Mouse (Mus musculus): ENCODE measurements around the gene Btk. TPM values are rescaled to one million over a fixed set of nuclear protein-coding genes. Genes with fewer than 3 reads are reported as not detected.

Gene Btk
- total RNA-seq (2023) = 10 to 100 TPM; 71.8 to 73.6 TPM

DNA sequence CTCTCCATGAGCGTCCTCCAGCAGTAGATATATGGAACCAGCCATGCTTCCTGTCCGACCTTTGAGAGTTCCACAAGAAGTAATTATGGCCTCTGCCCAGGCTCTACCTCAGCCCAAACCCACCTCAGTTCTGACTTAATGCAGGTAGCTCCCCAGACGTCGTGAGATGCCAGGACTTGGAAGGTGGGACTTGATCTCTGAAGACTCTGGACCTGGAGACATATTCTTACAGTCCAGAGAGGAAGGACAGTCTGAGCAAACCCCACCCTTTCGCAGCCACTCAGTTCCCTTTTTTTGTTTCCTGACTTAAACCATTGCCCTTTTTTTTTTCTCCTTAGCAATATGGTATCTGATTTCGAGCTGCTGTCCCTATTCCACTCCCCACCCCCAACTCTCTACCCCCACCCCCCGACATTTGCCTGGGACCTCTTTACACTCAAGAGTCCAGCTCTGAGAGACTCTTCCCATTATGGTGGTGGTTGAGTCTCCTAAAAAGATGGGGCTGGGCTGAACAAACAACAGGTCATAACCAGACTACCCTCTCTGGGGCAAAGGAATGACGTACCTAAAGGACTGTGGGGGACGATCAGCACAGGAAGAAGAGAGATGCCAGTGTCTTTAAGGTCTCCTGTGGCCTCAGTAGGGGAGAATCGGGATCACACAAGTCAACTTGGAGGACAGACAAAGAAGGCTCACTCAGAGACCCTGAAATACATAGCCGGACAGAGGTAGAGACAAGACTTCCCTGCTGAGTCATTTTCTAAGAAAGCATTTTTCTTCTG is at the start of gene Btk:
TSS of gene Btk (minus strand) at position 683 of the 782 bp plus-strand sequence.

DNA sequence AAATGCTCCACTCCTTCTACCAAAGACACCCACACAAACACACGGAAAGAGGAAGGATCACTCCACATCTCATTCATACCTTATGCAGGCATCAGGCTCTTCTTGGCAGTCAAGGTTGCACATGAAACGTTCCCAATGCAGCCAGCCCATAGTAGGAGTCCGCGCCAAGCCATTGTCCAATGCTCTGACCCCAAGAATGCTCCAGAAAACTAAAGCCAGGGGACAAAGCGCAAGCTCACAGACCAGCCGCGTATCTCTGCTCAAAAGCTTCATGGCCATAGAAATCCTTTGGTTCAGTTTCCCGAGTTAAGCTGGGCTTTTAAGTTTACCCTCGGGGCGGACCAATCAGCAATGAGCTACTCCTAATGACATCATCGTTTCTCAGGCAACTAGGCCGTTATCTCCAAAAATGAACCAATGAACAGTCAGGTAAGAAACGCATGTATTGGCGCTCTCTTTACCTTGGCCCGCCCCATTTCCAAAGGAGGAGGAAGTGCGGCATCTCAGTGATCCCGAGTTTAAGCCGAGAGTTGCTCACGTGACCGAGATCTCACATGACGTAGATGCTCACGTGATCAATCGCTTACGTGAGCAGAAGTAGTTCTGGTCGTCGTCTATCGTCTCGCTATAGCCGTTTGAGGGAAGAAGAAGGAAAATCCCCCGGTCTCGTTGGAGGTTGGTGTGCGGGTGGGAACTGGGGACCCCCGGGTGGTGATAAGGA is 17.4 kb upstream of the Btk start, which contains the start of the genes Gla and Hnrnph2:
TSS of gene Gla (minus strand) at position 467 of the 721 bp plus-strand sequence.
TSS of gene Hnrnph2 (plus strand) at position 521 of the 721 bp plus-strand sequence.

GRCm38 (mm10) chrX:134585103-134586002 is 2.0 kb upstream of the Btk start, which contains the start of gene Rpl36a:
Gene Rpl36a, plus strand, starts transcription at chrX:134585654.

GRCm38 (mm10) chrX:134541145-134541954 is 42.0 kb downstream of the Btk start, which contains the start of gene Timm8a1:
Gene Timm8a1, minus strand, starts transcription at chrX:134541865.

Other genes with a start within 250 kb of the Btk start
- under 1 TPM; 0.20 to 0.40 TPM for gene Drp2, start 179.0 kb downstream of the Btk start, total RNA-seq (2023)
- gene Taf7l, start 107.1 kb downstream of the Btk start, total RNA-seq (2023) = not detected
- 10 to 100 TPM in 1 of 2 experiments, 1 to 10 TPM in 1; 8.0 to 11.3 TPM for gene Timm8a1, start 41.7 kb downstream of the Btk start, total RNA-seq (2023)
- 100 to 1,000 TPM; 148 to 167 TPM for gene Rpl36a, start 2.1 kb upstream of the Btk start, total RNA-seq (2023)
- gene Gla, start 17.6 kb upstream of the Btk start, total RNA-seq (2023) = 10 to 100 TPM; 44.4 to 59.6 TPM
- gene Hnrnph2, start 17.6 kb upstream of the Btk start, total RNA-seq (2023) = 10 to 100 TPM; 80.4 to 96.9 TPM
- gene Armcx4, start 102.9 kb upstream of the Btk start, total RNA-seq (2023) = under 1 TPM; 0.57 to 0.91 TPM
- under 1 TPM; 0.15 to 0.84 TPM for gene Armcx1, start 134.4 kb upstream of the Btk start, total RNA-seq (2023)
- gene Armcx6, start 167.8 kb upstream of the Btk start, total RNA-seq (2023) = under 1 TPM; 0.51 to 0.64 TPM
- gene Armcx3, start 173.0 kb upstream of the Btk start, total RNA-seq (2023) = 10 to 100 TPM; 10.7 to 11.9 TPM
- gene Armcx2, start 225.7 kb upstream of the Btk start, total RNA-seq (2023) = 1 to 10 TPM; 1.8 to 2.2 TPM

All from neutrophil, adult 59 days (primary cell).